Mouse (Mus musculus) gastrocnemius, postnatal 4 days (tissue): ENCODE results near the gene Map2k2. TPM values are rescaled to one million over a fixed set of nuclear protein-coding genes. Genes with fewer than 3 reads are reported as not detected.
"Not testable (repeated sequence)": the region's sequence is repeated elsewhere in the genome, so short reads cannot be mapped to it uniquely, and the experiment has no call there.

ENCODE experiments used
- DNase-seq, 2 experiments: peaks; one replicate each; pipeline ENCODE4 v3.0.0; 2021 to 2022; ENCODE audit warnings: low spot score in 2 of 2, mixed read lengths in 2 of 2
- microRNA-seq: library from miRNA; unstranded; fragments of <30 nt; microRNA quantifications from one replicate; pipeline ENCODE4 v1.2.0, GENCODE M21; 2021
- total RNA-seq, 2 experiments: library from RNA; stranded (reverse); gene quantifications; 2 replicates each; pipeline ENCODE4 v1.2.3; 2021

Gene Map2k2
- total RNA-seq, 2 experiments from 2014 or later = 148 to 152 TPM

DNA sequence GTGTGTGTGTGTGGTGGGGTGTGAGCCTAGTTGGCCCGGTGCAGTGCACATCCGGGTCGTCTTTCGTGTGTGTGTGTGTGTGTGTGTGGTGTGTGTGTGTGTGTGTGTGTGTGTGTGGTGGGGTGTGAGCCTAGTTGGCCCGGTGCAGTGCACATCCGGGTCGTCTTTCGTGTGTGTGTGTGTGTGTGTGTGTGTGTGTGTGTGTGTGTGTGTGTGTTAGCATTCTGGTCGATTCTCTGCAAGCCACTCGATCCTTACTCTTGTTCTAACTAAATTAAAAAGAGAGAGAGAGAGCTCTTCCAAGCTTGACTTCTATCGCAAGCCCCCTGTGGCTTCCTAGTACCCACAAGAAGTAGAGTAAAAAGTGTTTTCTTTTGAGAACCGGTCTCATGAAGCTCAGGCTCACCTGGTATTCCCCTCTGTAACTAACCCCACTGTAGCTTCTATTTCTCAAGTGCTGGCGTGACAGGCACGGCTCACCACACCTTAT is 63.7 kb downstream of the Map2k2 start:
- DNase-seq = not testable (repeated sequence)

DNA sequence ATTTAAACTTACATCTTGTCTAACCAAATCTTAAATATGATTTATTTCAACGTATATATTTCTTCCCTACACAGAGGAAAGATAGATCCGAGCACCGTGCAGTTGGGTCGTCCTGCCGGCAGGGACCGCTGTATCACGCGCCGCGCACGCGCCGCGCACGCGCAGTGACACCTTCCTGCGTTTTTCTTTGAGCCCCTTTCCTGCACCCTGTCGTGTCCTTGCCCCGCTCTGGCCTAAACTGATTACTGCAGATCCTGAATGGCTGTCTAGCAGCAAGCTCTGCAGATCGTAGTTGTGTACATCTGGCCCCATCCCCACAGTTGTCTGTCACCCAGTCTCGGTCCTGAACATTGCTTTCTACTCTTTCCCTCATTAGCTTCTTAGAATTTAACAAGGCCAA is 67.4 kb downstream of the Map2k2 start:
- peak; percentile 75 to 82 for DNase-seq

DNA sequence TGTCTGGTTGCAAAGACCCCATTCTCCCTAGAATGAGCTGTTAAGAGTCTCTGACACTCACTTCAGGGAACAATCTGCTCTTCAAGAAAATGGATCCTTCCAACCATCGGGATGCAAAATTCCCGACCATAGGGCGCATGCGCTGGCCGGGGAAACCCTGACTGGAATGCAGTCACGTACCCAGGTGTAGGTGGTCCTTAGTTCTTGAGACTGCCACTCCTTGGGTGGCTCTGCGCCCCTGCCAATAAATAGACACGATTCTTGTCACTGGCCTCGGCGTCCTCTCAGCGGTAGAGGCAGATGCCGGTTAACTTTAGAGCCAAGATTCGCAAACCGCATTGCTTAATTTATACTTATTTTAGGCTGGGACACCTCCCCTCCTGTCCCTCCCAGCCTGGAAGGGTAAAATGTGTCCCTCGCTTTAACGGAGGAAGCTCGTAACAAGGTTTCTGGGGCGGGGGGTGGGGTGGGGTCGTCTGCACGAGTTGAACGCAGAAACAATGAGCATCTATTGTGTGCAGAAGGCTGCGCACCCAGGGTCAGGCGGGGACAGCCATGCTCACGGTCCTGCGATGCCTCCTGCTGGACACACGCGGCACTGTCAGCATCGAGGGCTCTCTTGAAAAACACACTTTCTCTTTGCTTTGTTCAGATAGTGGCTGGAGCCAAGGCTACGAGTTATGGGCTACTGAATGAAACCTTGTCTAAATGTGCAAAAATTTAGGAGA is 69.1 kb downstream of the Map2k2 start:
- peak; percentile 82 to 90 for DNase-seq

DNA sequence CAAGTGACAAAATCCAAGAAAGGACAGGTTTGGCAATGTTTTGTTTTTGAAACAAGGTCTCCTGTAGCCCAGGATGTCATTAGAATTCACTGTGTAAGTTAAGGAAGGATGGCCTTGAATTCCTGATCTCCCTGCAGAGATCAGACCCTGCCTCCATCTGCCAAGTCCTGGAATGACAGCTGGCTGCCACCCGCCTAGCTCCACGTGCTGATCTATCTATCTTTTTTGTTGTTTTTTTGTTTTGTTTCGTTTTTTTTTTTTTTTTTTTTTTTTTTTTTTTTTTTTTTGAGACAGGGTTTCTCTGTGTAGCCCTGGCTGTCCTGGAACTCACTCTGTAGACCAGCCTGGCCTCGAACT is 69.6 kb downstream of the Map2k2 start:
- not testable (repeated sequence) for DNase-seq

DNA sequence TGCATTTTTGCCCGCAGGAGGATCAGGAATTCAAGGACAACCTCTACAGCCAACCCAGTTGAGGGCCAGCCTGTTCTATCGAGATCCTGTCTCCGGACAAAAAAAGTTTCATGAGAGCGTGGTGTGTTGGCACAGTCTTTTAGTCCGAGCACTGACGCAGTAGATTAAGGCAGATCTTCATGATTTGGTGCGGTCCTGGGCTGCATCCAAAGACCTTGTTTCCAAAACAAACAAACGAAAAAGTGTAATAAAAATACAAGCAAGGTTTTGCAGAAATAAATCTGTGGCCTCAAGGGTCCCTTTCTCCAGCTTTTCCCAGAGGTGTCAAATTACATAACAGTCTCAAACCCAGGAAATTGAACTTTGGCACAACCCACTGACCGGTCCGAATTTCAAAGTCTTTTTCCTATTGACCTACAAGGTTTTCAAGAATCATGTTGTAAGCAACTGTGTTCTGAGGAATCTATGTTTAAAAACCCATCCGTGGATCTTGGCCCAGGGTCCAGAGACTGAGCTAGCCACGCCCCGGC is 70.3 kb downstream of the Map2k2 start:
- DNase-seq = peak in 1 of 2 experiments; percentile 69

DNA sequence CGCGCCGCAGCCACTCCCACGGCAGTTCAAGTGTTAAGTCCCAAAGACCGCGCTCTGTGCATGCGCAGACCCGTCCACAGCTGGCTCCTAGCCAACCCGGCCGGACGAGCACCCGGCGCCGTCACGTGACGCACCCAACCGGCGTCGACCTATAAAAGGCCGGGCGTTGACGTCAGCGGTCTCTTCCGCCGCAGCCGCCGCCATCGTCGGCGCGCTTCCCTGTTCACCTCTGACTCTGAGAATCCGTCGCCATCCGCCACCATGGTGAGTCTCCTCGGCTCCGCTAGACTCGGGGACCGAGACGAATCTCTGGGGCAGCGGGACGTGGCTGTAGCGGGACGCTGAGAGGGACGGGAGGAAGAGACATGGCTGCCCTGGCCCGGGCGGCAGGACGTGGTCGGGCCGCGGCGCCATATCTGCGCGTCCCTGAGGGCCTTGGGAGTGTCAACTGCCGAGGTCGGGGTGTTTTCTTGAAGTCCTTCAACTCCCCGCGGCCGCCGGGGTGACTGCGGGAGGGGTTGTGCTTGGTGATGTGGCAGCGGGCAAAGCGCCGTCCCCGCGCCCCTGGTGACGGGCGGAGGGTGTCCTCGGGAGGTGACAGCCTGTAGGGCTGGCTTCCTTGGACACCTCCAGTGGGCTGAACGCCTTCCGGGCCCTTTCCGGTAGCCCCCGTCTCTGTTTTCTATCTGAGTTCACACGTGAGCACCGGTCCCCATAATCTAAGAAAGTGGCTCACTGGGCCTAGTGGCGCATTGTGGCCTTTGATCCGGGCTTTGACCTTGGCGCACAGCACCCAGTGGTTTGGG is 71.0 kb downstream of the Map2k2 start, which contains the start of gene Eef2:
TSS of gene Eef2 (plus strand) at position 166 of the 806 bp plus-strand sequence.
- DNase-seq = peak; percentile 100

DNA sequence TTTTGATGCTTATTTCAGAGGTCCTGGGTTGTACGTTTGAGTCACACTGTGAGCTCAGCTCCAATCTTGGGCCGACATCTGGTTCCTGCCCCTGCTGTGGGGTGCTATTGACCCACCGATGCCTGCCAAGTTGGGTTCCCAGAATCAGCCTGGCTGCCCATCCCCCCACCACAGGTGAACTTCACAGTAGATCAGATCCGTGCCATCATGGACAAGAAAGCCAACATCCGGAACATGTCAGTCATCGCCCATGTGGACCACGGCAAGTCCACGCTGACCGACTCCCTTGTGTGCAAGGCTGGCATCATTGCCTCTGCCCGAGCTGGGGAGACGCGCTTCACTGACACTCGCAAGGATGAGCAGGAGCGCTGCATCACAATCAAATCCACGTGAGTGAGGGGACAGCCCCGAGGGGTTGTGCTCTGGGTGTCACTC is 71.8 kb downstream of the Map2k2 start:
- no peak for DNase-seq

DNA sequence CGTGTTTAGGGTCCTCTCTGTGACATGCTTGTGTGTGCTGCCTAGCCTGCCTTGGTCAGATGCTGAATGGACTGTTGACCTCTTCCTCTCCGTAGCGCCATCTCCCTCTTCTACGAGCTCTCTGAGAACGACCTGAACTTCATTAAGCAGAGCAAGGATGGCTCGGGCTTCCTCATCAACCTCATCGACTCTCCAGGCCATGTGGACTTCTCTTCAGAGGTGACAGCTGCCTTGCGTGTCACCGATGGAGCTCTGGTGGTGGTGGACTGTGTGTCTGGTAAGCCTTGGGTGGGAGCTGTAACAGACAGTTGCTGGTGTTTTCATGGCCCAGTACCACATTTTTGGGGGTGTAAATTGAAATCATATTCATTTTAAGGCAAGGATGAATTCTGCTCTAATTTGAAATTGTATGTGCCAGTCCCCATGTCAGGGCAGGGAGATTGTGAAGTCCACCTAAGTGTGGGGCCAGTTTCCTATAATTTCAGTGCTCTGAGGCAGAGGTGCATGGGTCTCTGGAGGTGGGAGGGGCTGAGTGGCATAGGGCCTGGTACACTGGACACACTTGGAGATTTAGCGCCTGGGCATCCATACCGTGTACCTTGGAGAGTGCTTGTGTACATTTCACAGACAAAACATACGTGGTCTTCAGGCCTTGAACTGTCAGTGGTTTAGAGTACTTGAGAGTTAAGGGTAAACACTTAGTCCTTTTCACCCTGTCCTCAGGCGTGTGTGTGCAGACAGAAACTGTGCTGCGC is 72.4 kb downstream of the Map2k2 start:
- no peak for DNase-seq

DNA sequence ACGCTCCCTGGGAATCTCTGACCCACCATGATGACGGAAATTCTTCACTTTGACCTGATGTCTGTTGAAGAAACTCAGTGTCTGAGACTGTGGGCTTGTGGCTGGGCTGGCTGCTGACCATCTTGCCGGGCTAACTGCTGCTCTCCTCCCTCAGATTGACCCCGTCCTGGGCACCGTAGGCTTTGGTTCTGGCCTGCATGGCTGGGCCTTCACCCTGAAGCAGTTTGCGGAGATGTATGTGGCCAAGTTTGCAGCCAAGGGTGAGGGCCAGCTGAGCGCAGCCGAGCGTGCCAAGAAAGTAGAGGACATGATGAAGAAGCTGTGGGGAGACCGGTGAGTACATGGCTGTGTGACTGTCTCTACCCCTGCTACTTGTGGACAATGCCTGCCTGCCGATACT is 73.2 kb downstream of the Map2k2 start:
- no peak for DNase-seq

DNA sequence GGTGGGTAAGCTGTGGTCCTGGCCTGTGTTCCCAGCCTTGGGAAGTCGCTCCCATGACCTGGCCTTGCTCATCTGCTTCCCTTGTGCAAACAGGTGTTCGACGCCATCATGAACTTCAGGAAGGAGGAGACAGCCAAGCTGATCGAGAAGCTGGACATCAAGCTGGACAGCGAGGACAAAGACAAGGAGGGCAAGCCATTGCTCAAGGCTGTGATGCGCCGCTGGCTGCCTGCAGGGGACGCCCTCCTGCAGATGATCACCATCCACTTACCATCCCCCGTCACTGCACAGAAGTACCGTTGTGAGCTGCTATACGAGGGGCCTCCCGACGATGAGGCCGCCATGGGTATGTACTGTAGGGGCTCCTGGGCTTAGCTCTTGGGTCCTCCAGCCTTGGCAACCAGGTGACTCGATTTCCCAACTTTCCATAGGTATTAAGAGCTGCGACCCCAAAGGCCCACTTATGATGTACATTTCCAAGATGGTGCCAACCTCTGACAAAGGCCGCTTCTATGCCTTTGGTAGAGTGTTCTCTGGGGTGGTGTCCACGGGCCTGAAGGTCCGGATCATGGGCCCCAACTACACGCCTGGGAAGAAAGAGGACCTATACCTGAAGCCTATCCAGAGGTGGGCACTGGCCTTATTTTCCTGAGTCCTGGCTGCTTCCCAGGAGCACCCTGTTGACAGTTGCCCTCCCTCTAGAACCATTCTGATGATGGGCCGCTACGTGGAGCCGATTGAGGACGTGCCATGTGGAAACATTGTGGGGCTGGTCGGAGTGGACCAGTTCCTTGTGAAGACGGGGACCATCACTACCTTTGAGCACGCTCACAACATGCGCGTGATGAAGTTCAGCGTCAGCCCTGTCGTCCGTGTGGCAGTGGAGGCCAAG is 74.0 kb downstream of the Map2k2 start:
- DNase-seq = no peak

DNA sequence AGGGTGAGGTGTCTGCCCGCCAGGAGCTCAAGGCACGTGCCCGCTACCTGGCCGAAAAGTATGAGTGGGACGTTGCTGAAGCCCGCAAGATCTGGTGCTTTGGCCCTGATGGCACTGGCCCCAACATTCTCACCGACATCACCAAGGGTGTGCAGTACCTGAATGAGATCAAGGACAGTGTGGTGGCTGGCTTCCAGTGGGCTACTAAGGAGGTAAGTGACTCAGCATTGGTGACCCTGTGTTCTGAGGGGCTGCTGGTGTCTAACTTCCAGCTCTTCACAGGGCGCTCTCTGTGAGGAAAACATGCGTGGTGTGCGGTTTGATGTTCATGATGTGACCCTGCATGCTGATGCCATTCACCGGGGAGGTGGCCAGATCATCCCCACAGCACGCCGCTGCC is 75.2 kb downstream of the Map2k2 start:
- DNase-seq = no peak

DNA sequence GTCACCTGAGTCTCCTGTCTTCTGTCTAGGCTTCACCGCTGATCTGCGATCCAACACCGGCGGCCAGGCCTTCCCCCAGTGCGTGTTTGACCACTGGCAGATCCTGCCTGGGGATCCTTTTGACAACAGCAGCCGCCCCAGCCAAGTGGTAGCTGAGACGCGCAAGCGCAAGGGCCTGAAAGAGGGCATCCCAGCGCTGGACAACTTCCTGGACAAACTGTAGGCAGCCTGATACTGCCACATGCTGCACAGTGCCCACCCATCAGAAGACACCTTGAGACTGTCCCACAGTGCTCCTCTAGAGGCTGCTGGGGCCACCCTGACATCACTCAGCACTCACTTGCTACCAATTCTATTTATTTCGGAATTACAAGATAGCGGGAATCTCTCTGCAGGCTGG is 76.1 kb downstream of the Map2k2 start:
- not testable (repeated sequence) for DNase-seq

DNA sequence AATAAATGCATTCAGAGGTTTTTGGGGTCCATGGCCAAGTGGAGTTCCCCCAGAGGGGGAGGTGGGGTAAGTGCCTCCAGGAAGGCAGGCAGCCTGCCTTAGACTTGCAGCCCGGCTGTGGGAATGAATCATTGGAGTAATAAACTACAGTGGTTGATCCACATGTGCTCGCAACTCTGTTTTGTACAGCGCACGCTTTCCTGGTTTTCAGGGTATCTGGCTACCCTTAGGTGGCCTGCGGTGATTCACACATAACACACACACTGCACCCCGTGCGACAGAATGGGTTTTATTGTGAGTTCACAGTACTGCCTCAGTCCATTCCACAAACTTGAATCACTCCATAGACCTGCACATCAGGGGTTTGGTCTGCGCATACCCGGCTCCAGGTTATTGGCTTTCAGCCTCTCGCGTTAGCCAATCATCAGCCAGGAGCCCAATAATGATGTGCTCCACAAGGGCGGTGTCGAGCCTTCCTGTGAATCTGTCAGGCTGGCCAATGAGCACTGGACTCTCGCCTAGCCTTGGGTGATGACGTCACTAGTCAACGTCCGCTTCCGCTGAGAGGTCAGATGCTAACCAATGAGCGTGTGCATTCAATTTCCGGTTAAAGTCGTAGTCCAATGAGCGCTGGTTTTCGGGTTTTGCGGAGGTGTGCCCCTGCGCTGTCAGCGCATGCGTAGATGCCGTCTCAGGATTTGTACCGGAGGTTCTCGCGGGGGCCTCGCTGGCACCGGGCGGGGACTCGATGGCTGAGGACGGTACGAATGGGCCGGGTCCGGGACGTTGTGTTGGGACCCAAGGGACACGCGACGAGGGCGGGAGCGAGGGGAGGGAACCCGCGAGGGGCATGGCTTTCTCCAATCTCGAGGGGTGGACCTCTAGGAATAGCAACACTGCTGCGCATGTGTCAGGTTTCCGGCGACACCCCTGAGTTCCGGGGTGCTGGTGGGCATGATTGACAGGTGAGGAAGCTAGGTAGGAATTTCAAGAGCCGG is 76.9 kb downstream of the Map2k2 start, which contains the start of gene Dapk3:
TSS of gene Dapk3 (plus strand) at position 670 of the 998 bp plus-strand sequence.
- DNase-seq = peak; percentile 90 to 94

Small RNAs within 50 kb of the gene (microRNA-seq; reads per million reads assigned to microRNA genes)
- gene Mir5615-1 (not detected), gene Mir5615-2 (not detected)

Other genes starting within 250 kb of the Map2k2 start
- gene Tmprss9, start 234.1 kb upstream of the Map2k2 start, total RNA-seq = under 1 TPM in 1 of 2 experiments, not detected in 1; 0.10 TPM
- gene Timm13, start 204.9 kb upstream of the Map2k2 start, total RNA-seq = 100 to 1,000 TPM; 120 to 134 TPM
- gene Lmnb2, start 187.7 kb upstream of the Map2k2 start, total RNA-seq = 10 to 100 TPM; 46.8 to 50.5 TPM
- 10 to 100 TPM; 13.5 to 16.3 TPM for gene Gadd45b, start 175.8 kb upstream of the Map2k2 start, total RNA-seq
- 1 to 10 TPM; 1.9 to 2.0 TPM for gene Gng7, start 91.0 kb upstream of the Map2k2 start, total RNA-seq
- gene Diras1, start 80.3 kb upstream of the Map2k2 start, total RNA-seq = under 1 TPM in 1 of 2 experiments, not detected in 1; 0.10 TPM
- 10 to 100 TPM; 11.2 to 11.9 TPM for gene Slc39a3, start 68.5 kb upstream of the Map2k2 start, total RNA-seq
- 100 to 1,000 TPM in 1 of 2 experiments, 10 to 100 TPM in 1; 98.0 to 100 TPM for gene Sgta, start 45.7 kb upstream of the Map2k2 start, total RNA-seq
- 10 to 100 TPM; 40.6 to 44.0 TPM for gene Thop1, start 35.9 kb upstream of the Map2k2 start, total RNA-seq
- 1 to 10 TPM; 1.2 to 1.5 TPM for gene Creb3l3, start 7.0 kb upstream of the Map2k2 start, total RNA-seq
- gene Zbtb7a, start 29.3 kb downstream of the Map2k2 start, total RNA-seq = 10 to 100 TPM; 37.7 to 42.0 TPM
- 10 to 100 TPM; 22.1 to 22.5 TPM for gene Pias4, start 62.0 kb downstream of the Map2k2 start, total RNA-seq
- gene Eef2, start 70.7 kb downstream of the Map2k2 start, total RNA-seq = 1,000 to 10,000 TPM; 1,324 to 1,404 TPM
- gene Dapk3, start 77.1 kb downstream of the Map2k2 start, total RNA-seq = 10 to 100 TPM; 40.2 to 41.4 TPM
- gene 4930442H23Rik, start 77.9 kb downstream of the Map2k2 start, total RNA-seq = not detected
- gene Nmrk2, start 96.1 kb downstream of the Map2k2 start, total RNA-seq = 1 to 10 TPM; 1.2 to 1.5 TPM
- gene Atcay, start 124.9 kb downstream of the Map2k2 start, total RNA-seq = under 1 TPM; 0.08 to 0.12 TPM
- gene Zfr2, start 127.2 kb downstream of the Map2k2 start, total RNA-seq = 1 to 10 TPM; 4.3 to 5.6 TPM
- gene Matk, start 147.0 kb downstream of the Map2k2 start, total RNA-seq = under 1 TPM; 0.34 to 0.78 TPM
- 10 to 100 TPM; 90.0 to 97.6 TPM for gene Mrpl54, start 161.0 kb downstream of the Map2k2 start, total RNA-seq
- 10 to 100 TPM; 49.2 to 50.2 TPM for gene Apba3, start 161.0 kb downstream of the Map2k2 start, total RNA-seq
- gene Tjp3, start 185.7 kb downstream of the Map2k2 start, total RNA-seq = under 1 TPM; 0.25 to 0.44 TPM
- gene Pip5k1c, start 187.0 kb downstream of the Map2k2 start, total RNA-seq = 10 to 100 TPM; 35.8 TPM
- gene Cactin, start 215.2 kb downstream of the Map2k2 start, total RNA-seq = 10 to 100 TPM; 17.8 to 18.3 TPM
- 1 to 10 TPM; 4.8 to 5.8 TPM for gene Tbxa2r, start 222.8 kb downstream of the Map2k2 start, total RNA-seq
- under 1 TPM; 0.66 to 0.86 TPM for gene Gipc3, start 237.4 kb downstream of the Map2k2 start, total RNA-seq
- gene Hmg20b, start 244.6 kb downstream of the Map2k2 start, total RNA-seq = 10 to 100 TPM; 46.2 to 58.6 TPM